In the genomic region with DNA sequence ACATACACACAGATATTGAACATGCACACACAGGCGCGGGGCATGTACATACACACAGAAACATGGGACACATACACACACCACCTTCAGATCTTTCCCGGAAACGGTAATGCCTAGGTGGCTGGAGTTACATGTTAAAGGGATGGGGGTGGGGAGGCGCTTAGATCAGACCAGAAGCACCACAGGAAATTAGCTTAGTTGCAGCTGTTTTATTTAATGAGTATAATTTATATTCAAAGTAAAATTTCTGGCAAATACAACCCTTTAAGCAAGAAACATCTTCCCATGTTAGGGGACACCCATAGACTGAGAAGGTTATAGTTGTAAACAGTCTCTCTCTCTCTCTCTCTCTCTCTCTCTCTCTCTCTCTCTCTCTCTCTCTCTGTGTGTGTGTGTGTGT, we compare ENCODE assay signal across 1 mouse cellular context.
A peak's percentile ranks its signal among the peaks of the same experiment; 100 is the strongest.
TF ChIP-seq lines count a peak whose summit lies in the region.

No protein-coding gene starts in this region.

TF ChIP-seq in CH12.LX, 34 proteins besides CTCF, POLR2A, EP300 and RAD21 (continued from another document):
- no peak for TF ChIP-seq POLR2AphosphoS2 (IDR thresholded peaks at IDR 0.05; ENCODE audit: low read depth, low read length)
- TF ChIP-seq SIN3A (IDR thresholded peaks at IDR 0.05; ENCODE audit: low read length): peak; percentile 85; the same call in 1 of the 2 replicates
- TF ChIP-seq JUN (IDR thresholded peaks at IDR 0.05; ENCODE audit: insufficient read depth, low read depth, low read length): no peak
- TF ChIP-seq USF2 (conservative IDR thresholded peaks at IDR 0.05; ENCODE audit: low read depth, low read length): no peak
- TF ChIP-seq USF1 (IDR thresholded peaks at IDR 0.05; ENCODE audit: low read depth, low read length): no peak
- no peak for TF ChIP-seq TCF12 (IDR thresholded peaks at IDR 0.05; ENCODE audit: low read depth, low read length)
- TF ChIP-seq MAFK (IDR thresholded peaks at IDR 0.05; ENCODE audit: insufficient replicate concordance, low read length): no peak
- TF ChIP-seq CHD1 (IDR thresholded peaks at IDR 0.05; ENCODE audit: low read depth, low read length): peak; percentile 78
- no peak for TF ChIP-seq PAX5 (IDR thresholded peaks at IDR 0.05; ENCODE audit: low read length)
- TF ChIP-seq CHD2 (IDR thresholded peaks at IDR 0.05; ENCODE audit: low read length): peak; percentile 89
- TF ChIP-seq MAX (IDR thresholded peaks at IDR 0.05; ENCODE audit: low read length): peak; percentile 42; the same call in 1 of the 2 replicates
